8 mouse cellular contexts compared by ENCODE assay signal in genomic region chr1:171043594-171044153, GRCm38 (mm10). TPM values are rescaled to one million over a fixed set of nuclear protein-coding genes. Genes with fewer than 3 reads are reported as not detected.
A peak's percentile ranks its signal among the peaks of the same experiment; 100 is the strongest.
DNase-seq lines count a peak whose midpoint lies in the region; ATAC-seq and TF ChIP-seq lines count a peak whose summit lies in the region.

No protein-coding gene starts in this region.

- TF ChIP-seq POLR2A in heart, adult 2 months (IDR thresholded peaks at IDR 0.05; ENCODE audit: insufficient read depth, low read depth, low read length), result no peak

- intact Hi-C loops in heart, adult 2 months (cut with DNase I), result loop anchor here (2.0 kb wide), 3 partner anchors 19 to 67 kb away; no protein-coding TSS in a partner anchor
- intact Hi-C loops in heart, postnatal 36 days (cut with DNase I), result no loop called here
- intact Hi-C loops in left cerebral cortex, postnatal 4 days (cut with DNase I), result no loop called here

- no peak for DNase-seq in heart, adult 2 months
- DNase-seq in heart, postnatal 36 days, result no peak
- DNase-seq in 416B (ENCODE audit: low read depth), result peak; percentile 36
- no peak for DNase-seq in liver, embryonic 13.5 days
- DNase-seq in urinary bladder, adult 2 months (ENCODE audit: low spot score), result no peak
- no peak for DNase-seq in left cerebral cortex, postnatal 4 days
- no peak for DNase-seq in cerebellum, adult 9-11 months

- H3K9me3 ChIP-seq in forebrain, embryonic 12.5 days, result no peaks in the 10 kb centered on the region
- no peaks in the 10 kb centered on the region for H3K9me3 ChIP-seq in liver, embryonic 13.5 days (replicated peaks)

- WGBS in heart, adult 2 months, result 69% methylated on average over 3 of the region's 3 CpGs
- 61% methylated on average over 3 of the region's 3 CpGs for WGBS in forebrain, embryonic 12.5 days
- 70% methylated on average over 3 of the region's 3 CpGs for WGBS in liver, embryonic 13.5 days (ENCODE audit: insufficient replicate concordance)

- H3K27ac ChIP-seq in heart, adult 2 months, result peak overlapping the region; percentile 91
- no peak overlapping the region for H3K27ac ChIP-seq in forebrain, embryonic 12.5 days
- peak overlapping the region; percentile 89 for H3K27ac ChIP-seq in liver, embryonic 13.5 days

- no peak overlapping the region for H3K9ac ChIP-seq in heart, adult 2 months (ENCODE audit: low read depth, low read length)
- H3K9ac ChIP-seq in forebrain, embryonic 12.5 days, result 0 out of 2 replicates have a peak overlapping the region, but pooled peaks have one; percentile 68
- peak overlapping the region; percentile 73; the same call in 1 of the 2 replicates for H3K9ac ChIP-seq in liver, embryonic 13.5 days

- H3K4me3 ChIP-seq in heart, adult 2 months, result peak overlapping the region; percentile 85
- H3K4me3 ChIP-seq in forebrain, embryonic 12.5 days (replicated peaks), result peak overlapping the region; percentile 59
- peak overlapping the region; percentile 71 for H3K4me3 ChIP-seq in liver, embryonic 13.5 days (replicated peaks)

- H3K27me3 ChIP-seq in heart, adult 2 months (ENCODE audit: control insufficient read depth, insufficient read depth, low read length), result no peaks in the 10 kb centered on the region
- no peaks in the 10 kb centered on the region for H3K27me3 ChIP-seq in forebrain, embryonic 12.5 days
- no peaks in the 10 kb centered on the region for H3K27me3 ChIP-seq in liver, embryonic 13.5 days

- peak; percentile 64 for TF ChIP-seq CTCF in heart, adult 2 months (IDR thresholded peaks at IDR 0.05)

- peak overlapping the region; percentile 54 for H3K4me2 ChIP-seq in forebrain, embryonic 12.5 days
- peak overlapping the region; percentile 75 for H3K4me2 ChIP-seq in liver, embryonic 13.5 days

- no peaks in the 10 kb centered on the region; the same call in 1 of the 2 replicates for H3K4me1 ChIP-seq in heart, adult 2 months (ENCODE audit: control insufficient read depth, insufficient read depth, low read length)
- H3K4me1 ChIP-seq in forebrain, embryonic 12.5 days, result no peaks in the 10 kb centered on the region
- H3K4me1 ChIP-seq in liver, embryonic 13.5 days (replicated peaks), result peaks cover 14% of the 10 kb centered on the region

- no peaks in the 10 kb centered on the region for H3K36me3 ChIP-seq in heart, adult 2 months (ENCODE audit: control insufficient read depth, insufficient read depth, low read length)
- H3K36me3 ChIP-seq in forebrain, embryonic 12.5 days (replicated peaks), result no peaks in the 10 kb centered on the region
- H3K36me3 ChIP-seq in liver, embryonic 13.5 days, result no peaks in the 10 kb centered on the region

- no peak for TF ChIP-seq EP300 in heart, adult 2 months (IDR thresholded peaks at IDR 0.05; ENCODE audit: insufficient read depth, low read depth, low read length)

- H3K79me2 ChIP-seq in heart, adult 2 months (replicated peaks; ENCODE audit: control insufficient read depth, insufficient read depth, low read length), result no peaks in the 10 kb centered on the region

- ATAC-seq in forebrain, embryonic 12.5 days (ENCODE audit: low FRiP score), result no peak
- ATAC-seq in liver, embryonic 13.5 days (ENCODE audit: low read depth), result no peak

RNA-seq across cellular contexts. Expression of gene Fcgr3, which starts 21.1 kb away (rescaled TPM):
- total RNA-seq in heart, adult 2 months (2021), result 10 to 100 TPM; 12.1 to 12.7 TPM
- polyA plus RNA-seq in heart, adult 2 months (2012; rRNA removed), result 11.5 and 12.6 TPM in 2 replicates
- 10 to 100 TPM; 13.7 to 18.6 TPM for total RNA-seq in heart, postnatal 36 days (2021)
- 4.8 and 4.9 TPM in 2 replicates for polyA plus RNA-seq in forebrain, embryonic 12.5 days (2016; fragmentation: Nextera tagmentation; extraction: Ambion mirVana)
- 17.9 and 23.1 TPM in 2 replicates for polyA plus RNA-seq in liver, embryonic 13.5 days (2015; fragmentation: Nextera tagmentation; extraction: Ambion mirVana)
- 30.3 and 31.5 TPM in 2 replicates for polyA plus RNA-seq in urinary bladder, adult 2 months (2012; rRNA removed)
- total RNA-seq in left cerebral cortex, postnatal 4 days (2021), result 1 to 10 TPM; 6.7 to 7.0 TPM

RNA-seq across cellular contexts. Expression of gene Fcgr4, which starts 25.0 kb away (rescaled TPM):
- total RNA-seq in heart, adult 2 months (2021), result 1 to 10 TPM in 1 of 2 experiments, under 1 TPM in 1; 0.70 to 1.2 TPM
- 0.79 and 1.4 TPM in 2 replicates for polyA plus RNA-seq in heart, adult 2 months (2012; rRNA removed)
- under 1 TPM in 1 of 2 experiments, not detected in 1; 0.76 TPM for total RNA-seq in heart, postnatal 36 days (2021)
- polyA plus RNA-seq in forebrain, embryonic 12.5 days (2016; fragmentation: Nextera tagmentation; extraction: Ambion mirVana), result 0.26 and 0.31 TPM in 2 replicates
- 2.0 and 2.4 TPM in 2 replicates for polyA plus RNA-seq in liver, embryonic 13.5 days (2015; fragmentation: Nextera tagmentation; extraction: Ambion mirVana)
- 2.7 and 5.9 TPM in 2 replicates for polyA plus RNA-seq in urinary bladder, adult 2 months (2012; rRNA removed)
- total RNA-seq in left cerebral cortex, postnatal 4 days (2021), result not detected
